Mouse (Mus musculus): ENCODE data around the gene Piezo1. TPM values are rescaled to one million over a fixed set of nuclear protein-coding genes. Genes with fewer than 3 reads are reported as not detected.

Piezo1 gene
- polyA plus RNA-seq, 1 experiment: 7.6 TPM

DNA sequence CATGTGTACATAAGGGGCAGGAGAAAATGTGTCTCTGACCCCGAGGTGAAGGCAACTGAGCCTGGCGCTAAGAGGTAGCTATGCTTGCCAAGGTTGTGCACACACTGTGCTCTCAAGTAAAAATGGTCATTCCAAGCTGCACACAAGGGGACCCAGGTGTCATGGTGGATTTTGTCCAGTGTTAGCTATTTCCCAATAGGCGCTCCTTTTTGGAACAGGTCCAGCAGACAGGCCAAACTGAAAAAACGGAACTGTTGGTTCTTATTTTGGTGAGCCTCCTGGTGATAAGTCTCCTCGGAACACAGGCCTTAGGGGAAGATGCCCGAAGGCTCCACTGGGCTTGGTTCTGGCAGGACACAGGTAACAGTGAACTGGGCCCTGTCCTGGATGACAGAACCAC is 96.7 kb downstream of the Piezo1 start:
- no peak for TF ChIP-seq CTCF (IDR thresholded peaks at IDR 0.05; ENCODE audit: extremely low read depth, insufficient read depth, low read length)
- TF ChIP-seq POLR2A (IDR thresholded peaks at IDR 0.05; ENCODE audit: extremely low read depth, insufficient read depth, low read length): no peak
- Histone ChIP-seq H3K27ac (ENCODE audit: insufficient read depth, low read length) (no peak overlapping the region), H3K4me3 (ENCODE audit: insufficient read depth, low read length) (no peak overlapping the region), H3K4me1 (ENCODE audit: control insufficient read depth, insufficient read depth, low read length) (peaks cover 2% of the 10 kb centered on the region)

DNA sequence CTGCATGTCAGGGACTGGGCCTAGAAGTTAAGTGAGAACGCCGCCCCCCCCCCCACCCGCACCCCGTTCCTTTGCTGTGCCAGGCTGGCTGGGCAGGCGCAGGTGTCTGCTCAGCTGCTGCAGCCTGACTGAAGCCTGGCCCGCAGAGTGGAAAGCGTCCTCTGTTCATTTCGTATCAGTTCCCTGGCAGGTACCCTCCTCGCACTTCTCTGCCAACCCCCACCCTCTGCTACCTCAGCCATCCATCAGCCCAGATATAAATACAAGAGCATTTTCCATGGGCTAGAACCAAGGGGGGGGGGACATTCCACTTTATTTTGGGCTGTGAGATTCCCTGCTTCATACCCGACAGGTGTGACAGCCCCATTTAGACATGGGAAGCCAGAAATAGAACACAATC is 99.0 kb downstream of the Piezo1 start:
- Histone ChIP-seq H3K27ac (ENCODE audit: insufficient read depth, low read length) (no peak overlapping the region), H3K4me3 (ENCODE audit: insufficient read depth, low read length) (no peak overlapping the region), H3K4me1 (ENCODE audit: control insufficient read depth, insufficient read depth, low read length) (peaks cover 2% of the 10 kb centered on the region)
- TF ChIP-seq CTCF (IDR thresholded peaks at IDR 0.05; ENCODE audit: extremely low read depth, insufficient read depth, low read length) (no peak), POLR2A (IDR thresholded peaks at IDR 0.05; ENCODE audit: extremely low read depth, insufficient read depth, low read length) (no peak)

DNA sequence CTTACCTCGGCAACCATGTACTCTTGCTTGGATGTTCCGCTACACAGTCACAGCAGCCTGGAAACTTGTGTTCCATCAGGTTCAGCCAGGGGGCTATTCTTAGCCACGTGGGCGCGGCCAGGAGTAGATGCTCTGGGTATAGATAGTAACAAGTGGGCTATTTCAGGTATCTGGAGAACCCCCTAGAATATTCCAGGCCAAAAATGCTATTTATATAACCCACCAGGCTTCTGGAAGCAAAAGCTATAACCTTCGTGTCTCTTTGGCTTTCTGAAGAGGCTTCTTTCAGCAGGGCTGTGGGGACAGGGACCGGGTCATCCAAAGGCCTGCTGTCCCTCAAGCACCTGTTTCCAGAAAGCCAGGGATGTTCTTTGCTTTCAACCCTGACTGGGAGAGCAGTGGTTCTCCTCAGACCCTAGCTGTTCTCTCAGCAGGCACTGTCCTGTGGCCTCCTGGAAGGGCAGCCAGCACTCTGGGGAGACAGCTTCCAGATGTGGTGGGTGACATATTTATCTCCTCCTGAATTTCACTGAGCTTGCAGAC is 99.9 kb downstream of the Piezo1 start:
- Histone ChIP-seq H3K27ac (ENCODE audit: insufficient read depth, low read length) (no peak overlapping the region), H3K4me1 (ENCODE audit: control insufficient read depth, insufficient read depth, low read length) (peaks cover 2% of the 10 kb centered on the region), H3K4me3 (ENCODE audit: insufficient read depth, low read length) (no peak overlapping the region)
- TF ChIP-seq POLR2A (IDR thresholded peaks at IDR 0.05; ENCODE audit: extremely low read depth, insufficient read depth, low read length) (no peak), CTCF (IDR thresholded peaks at IDR 0.05; ENCODE audit: extremely low read depth, insufficient read depth, low read length) (no peak)

DNA sequence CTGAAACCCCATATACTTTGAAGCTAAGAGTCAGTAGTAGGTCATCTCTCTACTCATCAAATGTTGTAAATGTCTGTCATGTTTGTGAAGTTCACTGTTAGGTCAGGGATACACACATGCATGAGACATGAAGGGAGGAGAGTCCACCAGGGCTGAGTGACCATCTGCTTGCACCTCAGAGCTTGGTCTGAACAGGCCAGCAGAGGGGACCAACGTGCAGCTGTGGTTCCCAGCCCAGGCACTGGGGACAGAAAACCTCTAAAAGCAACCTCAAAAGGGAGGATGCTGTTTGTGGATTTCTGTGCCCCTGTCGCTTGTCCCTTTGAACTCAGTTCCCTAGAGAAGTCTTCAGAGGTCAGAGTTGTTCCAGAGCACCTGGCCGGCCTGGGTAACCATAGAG is 105.9 kb downstream of the Piezo1 start:
- no peaks in the 10 kb centered on the region for H3K4me1 ChIP-seq (ENCODE audit: control insufficient read depth, insufficient read depth, low read length)
- TF ChIP-seq CTCF (IDR thresholded peaks at IDR 0.05; ENCODE audit: extremely low read depth, insufficient read depth, low read length): no peak
- TF ChIP-seq POLR2A (IDR thresholded peaks at IDR 0.05; ENCODE audit: extremely low read depth, insufficient read depth, low read length): no peak
- H3K4me3 ChIP-seq (ENCODE audit: insufficient read depth, low read length): no peak overlapping the region
- no peak overlapping the region for H3K27ac ChIP-seq (ENCODE audit: insufficient read depth, low read length)

DNA sequence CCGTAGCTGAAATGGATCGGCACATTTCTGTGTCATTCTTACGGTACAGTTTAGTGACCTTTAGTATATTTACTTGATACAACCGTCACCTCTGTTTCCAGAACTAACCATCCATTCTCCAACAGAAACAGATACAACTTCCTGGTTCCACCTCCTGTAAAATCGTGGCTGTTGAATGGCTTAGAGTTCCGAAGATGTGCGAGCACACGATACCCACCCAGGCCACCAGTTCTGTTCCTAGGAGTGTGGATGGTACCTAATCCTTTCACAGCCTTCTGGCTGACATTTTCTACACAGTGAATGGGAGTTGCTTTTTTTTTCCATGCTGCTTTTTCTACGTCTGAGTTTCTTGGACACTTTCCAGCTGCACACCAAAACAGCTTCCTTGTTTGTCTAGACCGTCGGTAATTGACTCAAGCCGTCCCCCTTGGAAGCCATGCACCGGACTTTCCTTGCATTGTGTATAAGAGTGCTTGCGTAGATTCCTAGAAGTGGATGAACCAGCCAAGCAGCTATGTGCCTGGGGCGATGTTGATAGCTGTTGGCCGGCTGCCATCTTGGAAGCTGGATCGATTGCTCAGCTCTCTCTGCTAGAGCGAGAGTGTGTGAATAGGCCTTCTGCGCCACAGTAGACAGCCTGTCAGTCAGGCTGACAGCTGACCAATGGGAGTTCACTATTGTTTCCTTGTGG is 106.9 kb downstream of the Piezo1 start:
- no peaks in the 10 kb centered on the region for H3K4me1 ChIP-seq (ENCODE audit: control insufficient read depth, insufficient read depth, low read length)
- H3K4me3 ChIP-seq (ENCODE audit: insufficient read depth, low read length): peak overlapping the region; percentile 71
- peak overlapping the region; percentile 79 for H3K27ac ChIP-seq (ENCODE audit: insufficient read depth, low read length)
- peak; percentile 56 for TF ChIP-seq POLR2A (IDR thresholded peaks at IDR 0.05; ENCODE audit: extremely low read depth, insufficient read depth, low read length)
- TF ChIP-seq CTCF (IDR thresholded peaks at IDR 0.05; ENCODE audit: extremely low read depth, insufficient read depth, low read length): no peak

DNA sequence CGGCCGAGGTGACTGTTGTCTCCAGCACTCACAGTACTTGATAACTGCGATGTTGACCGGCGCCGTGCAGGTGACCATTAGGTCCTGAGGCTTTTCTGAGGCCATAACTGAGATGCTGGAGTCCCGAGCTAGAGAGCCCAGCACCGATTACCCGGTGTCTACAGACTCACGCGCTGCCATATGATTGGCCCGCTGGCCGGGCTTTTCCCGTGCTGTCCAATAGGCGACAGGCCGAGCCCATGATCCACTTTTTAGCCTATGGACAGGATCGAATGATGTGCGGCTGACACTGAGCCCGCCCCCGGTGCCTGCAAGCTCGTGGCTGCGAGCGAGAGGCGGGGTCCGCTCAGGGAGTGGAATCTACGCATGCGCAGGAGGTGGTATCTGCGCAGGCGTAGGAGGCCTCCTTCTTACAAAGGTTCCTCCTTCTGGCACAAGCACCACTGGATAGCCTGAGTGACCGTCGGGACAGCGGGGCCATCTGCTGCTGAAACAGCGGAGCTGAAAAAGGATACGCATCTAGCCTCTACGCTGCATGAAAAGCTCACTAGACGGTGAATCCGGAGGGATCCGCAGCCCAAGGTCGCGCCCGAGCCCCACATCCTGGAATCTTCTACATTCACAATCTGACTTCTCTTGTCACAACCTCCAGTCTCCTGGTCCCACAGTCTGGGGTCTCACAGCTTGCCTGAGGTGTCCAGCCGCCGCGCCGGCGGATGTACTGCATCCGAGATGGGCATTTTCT is 107.7 kb downstream of the Piezo1 start, which contains the start of gene Mvd:
Mvd (minus strand) TSS at position 161 of the 745 bp plus-strand sequence.
- TF ChIP-seq POLR2A (IDR thresholded peaks at IDR 0.05; ENCODE audit: extremely low read depth, insufficient read depth, low read length): peak; percentile 98
- no peak for TF ChIP-seq CTCF (IDR thresholded peaks at IDR 0.05; ENCODE audit: extremely low read depth, insufficient read depth, low read length)
- Histone ChIP-seq H3K27ac (ENCODE audit: insufficient read depth, low read length) (peak within 1 kb of the TSS; percentile 79), H3K4me1 (ENCODE audit: control insufficient read depth, insufficient read depth, low read length) (no peaks in the 10 kb centered on the region), H3K4me3 (ENCODE audit: insufficient read depth, low read length) (peak within 1 kb of the TSS; percentile 71)

DNA sequence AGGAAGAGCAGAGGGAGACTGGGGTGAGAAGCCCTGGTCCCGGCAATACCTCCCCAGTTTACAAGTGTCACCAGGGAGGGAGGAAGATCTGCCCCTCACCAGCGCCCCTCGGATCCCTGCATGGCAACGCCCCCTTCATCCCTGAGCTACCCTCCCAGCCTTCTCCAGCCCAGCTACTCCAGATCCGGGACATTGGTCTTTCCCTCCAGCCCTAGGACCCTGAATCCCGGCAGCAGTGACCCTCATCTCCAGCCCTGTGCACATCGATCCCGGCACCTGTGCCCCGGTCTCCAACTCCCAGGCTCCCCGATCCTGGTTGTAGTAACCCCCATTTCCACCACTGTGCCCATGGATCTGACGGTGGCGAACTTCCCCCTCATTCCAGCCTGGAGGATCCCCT is 108.3 kb downstream of the Piezo1 start:
- no peak overlapping the region for H3K27ac ChIP-seq (ENCODE audit: insufficient read depth, low read length)
- TF ChIP-seq CTCF (IDR thresholded peaks at IDR 0.05; ENCODE audit: extremely low read depth, insufficient read depth, low read length): no peak
- TF ChIP-seq POLR2A (IDR thresholded peaks at IDR 0.05; ENCODE audit: extremely low read depth, insufficient read depth, low read length): no peak

DNA sequence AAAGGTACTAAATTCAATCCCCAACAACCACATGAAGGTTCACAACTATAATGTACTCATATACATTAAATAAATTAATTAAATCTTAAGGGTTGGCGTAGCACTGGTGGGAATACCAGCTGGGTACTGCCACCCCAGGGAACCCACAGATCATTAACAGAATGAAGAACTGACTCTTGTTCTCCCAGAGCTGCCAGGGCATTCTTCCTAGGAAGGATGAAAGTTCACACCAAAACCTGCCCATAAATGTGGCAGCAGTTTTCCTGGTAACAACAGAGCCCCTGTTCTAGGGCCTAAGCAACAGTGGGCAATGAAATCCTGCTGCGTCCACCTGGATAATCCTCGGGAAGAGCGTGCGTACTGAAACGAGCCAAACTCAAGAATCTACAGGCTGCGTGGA is 108.8 kb downstream of the Piezo1 start:
- Histone ChIP-seq H3K27ac (ENCODE audit: insufficient read depth, low read length) (no peak overlapping the region), H3K4me3 (ENCODE audit: insufficient read depth, low read length) (peak overlapping the region; percentile 71), H3K4me1 (ENCODE audit: control insufficient read depth, insufficient read depth, low read length) (no peaks in the 10 kb centered on the region)
- TF ChIP-seq CTCF (IDR thresholded peaks at IDR 0.05; ENCODE audit: extremely low read depth, insufficient read depth, low read length) (no peak), POLR2A (IDR thresholded peaks at IDR 0.05; ENCODE audit: extremely low read depth, insufficient read depth, low read length) (no peak)

More for the DNA sequence above, 108.3 kb downstream of the Piezo1 start:
- H3K4me1 ChIP-seq (ENCODE audit: control insufficient read depth, insufficient read depth, low read length): no peaks in the 10 kb centered on the region
- peak overlapping the region; percentile 71 for H3K4me3 ChIP-seq (ENCODE audit: insufficient read depth, low read length)

DNA sequence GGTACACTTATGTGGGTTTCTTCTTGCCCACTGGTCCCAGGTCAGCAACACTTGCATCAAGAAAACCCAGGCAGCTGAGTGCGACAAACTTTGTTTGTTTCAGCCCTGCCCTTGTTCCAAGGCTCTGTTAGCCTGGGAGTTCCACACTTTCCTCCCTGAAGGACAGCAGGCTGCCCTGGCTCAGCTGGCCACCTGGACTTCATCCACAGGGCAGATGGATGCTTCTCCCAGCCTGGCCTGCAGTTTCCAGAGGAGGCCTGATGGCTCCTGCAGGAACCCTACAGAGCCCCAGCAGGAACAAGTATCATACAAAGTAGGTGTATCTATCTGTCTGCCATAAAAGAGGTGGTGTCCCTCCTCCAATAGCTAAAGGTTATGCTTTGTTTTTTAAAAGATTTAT is 109.8 kb downstream of the Piezo1 start:
- TF ChIP-seq POLR2A (IDR thresholded peaks at IDR 0.05; ENCODE audit: extremely low read depth, insufficient read depth, low read length) (no peak), CTCF (IDR thresholded peaks at IDR 0.05; ENCODE audit: extremely low read depth, insufficient read depth, low read length) (no peak)
- no peak overlapping the region for H3K4me3 ChIP-seq (ENCODE audit: insufficient read depth, low read length)
- H3K27ac ChIP-seq (ENCODE audit: insufficient read depth, low read length): no peak overlapping the region
- no peaks in the 10 kb centered on the region for H3K4me1 ChIP-seq (ENCODE audit: control insufficient read depth, insufficient read depth, low read length)
